Mouse (Mus musculus) lung, postnatal 0 days (tissue): ENCODE measurements around the gene Zfp106. TPM values are rescaled to one million over a fixed set of nuclear protein-coding genes. Genes with fewer than 3 reads are reported as not detected.
A peak's percentile ranks its signal among the peaks of the same experiment; 100 is the strongest.

Experiments used
- ATAC-seq: fragments of 200-750 bp; cut with Nextera tagmentation; 2 replicates; pipeline ENCODE4 v1.8.0; 2017; ENCODE audit warnings: moderate library complexity
- DNase-seq: peaks from one replicate; pipeline ENCODE4 v3.0.0-alpha.2; 2016; ENCODE audit warnings: low spot score
- H3K27ac ChIP-seq: fragments of 300-500 bp; sonication (generic); 2 replicates; pipeline ENCODE4 v1.5.1; 2014; ENCODE audit warnings: antibody characterized with exemption, mild to moderate bottlenecking, low read length, mixed read lengths
- H3K27me3 ChIP-seq: fragments of 300-500 bp; sonication (generic); replicated peaks from 2 replicates; pipeline ENCODE4 v1.6.1; 2014; ENCODE audit warnings: low read length, mixed read lengths; ENCODE audit not compliant: insufficient read depth
- H3K36me3 ChIP-seq: fragments of 300-500 bp; sonication (generic); 2 replicates; pipeline ENCODE4 v1.6.1; 2014; ENCODE audit warnings: low read length, mixed read lengths; ENCODE audit not compliant: insufficient read depth
- H3K4me1 ChIP-seq: fragments of 300-500 bp; sonication (generic); 2 replicates; pipeline ENCODE4 v1.6.1; 2014; ENCODE audit warnings: antibody characterized with exemption, low read depth, low read length, mixed read lengths; ENCODE audit not compliant: insufficient read depth
- H3K4me2 ChIP-seq: fragments of 300-500 bp; sonication (generic); replicated peaks from 2 replicates; pipeline ENCODE4 v1.6.1; 2014; ENCODE audit warnings: low read depth, mild to moderate bottlenecking, low read length, moderate library complexity, mixed read lengths
- H3K4me3 ChIP-seq: fragments of 300-500 bp; sonication (generic); 2 replicates; pipeline ENCODE4 v1.5.1; 2014; ENCODE audit warnings: low read depth, low read length
- H3K9ac ChIP-seq: fragments of 300-500 bp; sonication (generic); replicated peaks from 2 replicates; pipeline ENCODE4 v1.6.1; 2014; ENCODE audit warnings: low read depth, mild to moderate bottlenecking
- H3K9me3 ChIP-seq: fragments of 300-500 bp; sonication (generic); 2 replicates; pipeline ENCODE4 v1.6.1; 2016; ENCODE audit warnings: low read length, mixed read lengths
- CTCF ChIP-seq: IDR thresholded peaks from 2 replicates; pipeline ENCODE4 v1.5.1; 2016; ENCODE audit warnings: antibody characterized with exemption, mild to moderate bottlenecking
- EP300 ChIP-seq: IDR thresholded peaks from 2 replicates; pipeline ENCODE4 v1.6.1; 2016; ENCODE audit warnings: antibody characterized with exemption, mild to moderate bottlenecking, control low read depth
- WGBS: fragments of 180-500 bp; shearing (Covaris S2); extraction: QIAGEN DNeasy Blood & Tissue Kit; methylation state at CpG from one replicate; pipeline ENCODE4 v1.1.7; 2014; 5-methylcytosine and 5-hydroxymethylcytosine counted together
- polyA plus RNA-seq: library from polyadenylated mRNA; unstranded; fragments of >200 nt; fragmentation: Nextera tagmentation; extraction: Ambion mirVana; gene quantifications from 2 replicates; pipeline ENCODE4 v1.2.1, GENCODE M21; 2015

The Zfp106 gene
- polyA plus RNA-seq, result 28.2 and 28.5 TPM in 2 replicates

DNA sequence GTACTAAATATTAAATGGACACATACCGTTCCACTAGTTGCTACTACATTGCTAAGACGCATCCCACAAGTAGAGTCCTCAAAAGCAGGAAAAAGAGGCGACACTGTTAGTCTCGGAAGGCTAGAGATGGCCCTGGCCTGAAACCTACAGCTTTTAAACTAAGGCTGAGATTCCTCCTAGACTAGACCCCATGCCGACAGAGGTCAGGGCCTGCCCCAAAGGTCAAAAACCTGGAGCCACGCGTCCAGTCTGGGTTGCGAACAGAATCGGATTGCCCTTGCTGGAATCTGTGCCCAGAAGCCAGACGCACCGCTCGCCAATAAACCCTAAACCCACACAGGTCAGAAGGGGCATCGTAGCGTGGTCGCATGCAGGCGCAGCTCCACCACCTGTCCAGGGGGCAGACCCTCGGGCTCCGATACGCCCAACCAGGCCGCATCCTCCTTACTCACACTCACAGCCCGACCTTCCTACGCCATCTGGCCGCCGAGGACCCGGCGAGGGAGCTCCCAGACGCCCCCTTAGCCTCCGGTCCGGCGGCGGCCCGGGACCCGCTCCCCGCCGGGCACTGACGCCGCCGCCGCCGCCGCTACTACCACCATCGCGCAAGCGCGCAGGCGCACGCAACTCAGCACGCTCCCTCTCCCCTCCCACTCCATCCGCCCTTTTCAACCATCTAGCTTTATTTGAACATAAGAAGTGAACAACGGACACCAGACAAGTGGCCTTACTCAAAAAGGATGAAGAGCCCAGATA, at the start of gene Zfp106:
TSS of gene Zfp106 (minus strand) at position 609 of the 756 bp plus-strand sequence.
- Histone ChIP-seq H3K9ac (peak within 1 kb of the TSS; percentile 91), H3K9me3 (no peaks in the 10 kb centered on the region), H3K27ac (peak within 1 kb of the TSS; percentile 59), H3K4me1 (peaks cover 2% of the 10 kb centered on the region; the same call in 1 of the 2 replicates), H3K36me3 (no peaks in the 10 kb centered on the region), H3K27me3 (no peaks in the 10 kb centered on the region), H3K4me2 (peak within 1 kb of the TSS; percentile 78), H3K4me3 (peak within 1 kb of the TSS; percentile 90)
- TF ChIP-seq CTCF (no peak), EP300 (peak; percentile 67; the same call in 1 of the 2 replicates)
- DNase-seq (peak; percentile 97), ATAC-seq (peak; percentile 74)
- under 1% methylated on average over 50 of the region's 50 CpGs for WGBS

DNA sequence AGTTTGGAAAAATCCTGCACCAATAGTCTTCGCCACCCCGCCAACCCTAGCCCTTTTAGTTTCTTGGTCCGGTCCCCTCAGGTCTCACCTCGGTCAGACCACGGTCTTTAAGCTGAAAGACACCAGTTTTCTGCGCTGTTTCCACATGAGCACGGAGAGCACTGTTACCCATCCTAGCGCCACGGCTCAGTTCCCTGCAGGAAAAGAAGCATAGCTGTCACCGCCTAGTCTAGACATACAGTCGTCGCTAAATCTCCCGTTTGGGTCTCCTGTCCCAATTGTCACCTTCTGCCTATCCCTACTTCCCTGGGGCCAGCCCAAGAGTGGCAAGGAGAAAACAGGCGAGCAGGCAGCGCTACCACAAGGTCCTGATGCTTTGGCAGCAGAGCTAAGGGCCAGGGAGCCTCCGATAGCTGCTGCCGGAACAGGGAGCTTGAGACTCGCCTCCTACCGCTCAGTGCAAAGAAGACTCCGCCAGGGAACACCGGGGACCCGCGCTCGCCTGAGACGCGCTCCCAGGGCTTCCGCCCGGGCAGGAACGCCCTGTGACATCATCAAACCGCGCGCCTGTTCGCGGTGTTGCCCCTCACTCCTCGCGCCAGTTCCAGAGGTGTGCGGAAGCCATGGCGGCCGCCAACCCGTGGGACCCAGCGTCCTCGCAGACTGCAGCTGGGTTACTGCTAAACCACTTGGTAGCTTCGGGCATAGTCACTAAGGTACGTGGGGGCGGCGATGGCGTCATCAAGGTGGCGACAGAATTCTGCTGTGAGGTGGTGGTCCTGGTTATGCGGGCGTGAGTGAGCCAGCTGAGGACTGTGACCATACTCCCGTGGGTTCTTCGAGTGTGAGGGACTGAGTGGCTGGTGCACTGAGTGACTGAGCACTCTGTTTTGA, 45.4 kb upstream of the Zfp106 start, which contains the start of the genes Haus2 and Lrrc57:
TSS of gene Haus2 (plus strand) at position 554 of the 894 bp plus-strand sequence.
TSS of gene Lrrc57 (minus strand) at position 691 of the 894 bp plus-strand sequence.
- ATAC-seq (peak; percentile 98), DNase-seq (peak; percentile 96)
- peak within 1 kb of the TSS; percentile 58 for H3K4me2 ChIP-seq
- H3K9ac ChIP-seq, result peak within 1 kb of the TSS; percentile 65
- WGBS, result 1% methylated on average over 52 of the region's 52 CpGs
- H3K27me3 ChIP-seq, result no peaks in the 10 kb centered on the region
- peaks cover 3% of the 10 kb centered on the region; the same call in 1 of the 2 replicates for H3K4me1 ChIP-seq
- no peak for TF ChIP-seq EP300
- peak; percentile 45 for TF ChIP-seq CTCF
- H3K36me3 ChIP-seq, result peaks cover 9% of the 10 kb centered on the region; the same call in 1 of the 2 replicates
- H3K9me3 ChIP-seq, result no peaks in the 10 kb centered on the region
- peak within 1 kb of the TSS; percentile 93 for H3K27ac ChIP-seq
- peak within 1 kb of the TSS; percentile 79 for H3K4me3 ChIP-seq

DNA sequence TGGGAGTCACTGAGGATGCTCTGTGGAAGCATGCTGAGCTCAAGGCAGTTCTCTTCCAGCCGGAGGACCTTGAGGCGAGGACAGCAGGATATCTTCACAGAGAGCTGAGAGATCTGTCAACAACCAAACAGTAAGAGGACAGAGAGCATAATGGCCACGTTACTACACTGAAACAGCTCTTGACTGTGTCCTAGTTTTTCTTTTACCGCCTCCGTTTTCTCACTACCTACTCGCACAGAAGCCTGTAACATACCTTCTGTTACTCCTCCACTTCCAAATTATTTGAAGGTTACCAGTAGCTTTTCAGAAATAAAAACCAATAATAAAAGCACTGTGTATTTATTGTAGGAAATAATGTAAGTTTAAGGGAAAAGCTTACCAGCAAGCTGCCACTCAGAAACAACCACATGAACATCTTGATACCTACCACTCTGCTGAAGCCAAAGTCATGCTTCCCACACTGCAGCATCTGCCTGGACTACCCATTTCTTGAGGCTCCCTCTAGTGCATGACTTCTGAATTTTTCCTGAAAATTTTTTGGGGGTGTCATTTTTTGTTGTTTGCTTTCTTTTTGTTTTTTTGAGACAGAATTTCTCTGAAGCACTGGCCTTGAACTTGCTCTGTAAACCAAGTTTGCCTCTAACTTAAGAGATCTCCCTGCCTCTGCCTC, 42.5 kb upstream of the Zfp106 start:
- H3K9ac ChIP-seq, result no peak overlapping the region
- no peaks in the 10 kb centered on the region for H3K9me3 ChIP-seq
- H3K4me1 ChIP-seq, result peaks cover 3% of the 10 kb centered on the region; the same call in 1 of the 2 replicates
- 0 out of 2 replicates have a peak, but pooled peaks cover 8% of the 10 kb centered on the region for H3K36me3 ChIP-seq
- no peak overlapping the region for H3K4me3 ChIP-seq
- H3K27me3 ChIP-seq, result no peaks in the 10 kb centered on the region
- 86% methylated on average over 6 of the region's 6 CpGs for WGBS
- DNase-seq, result peak; percentile 27
- no peak overlapping the region for H3K27ac ChIP-seq
- ATAC-seq, result no peak
- H3K4me2 ChIP-seq, result no peak overlapping the region
- TF ChIP-seq CTCF (peak; percentile 58), EP300 (no peak)

DNA sequence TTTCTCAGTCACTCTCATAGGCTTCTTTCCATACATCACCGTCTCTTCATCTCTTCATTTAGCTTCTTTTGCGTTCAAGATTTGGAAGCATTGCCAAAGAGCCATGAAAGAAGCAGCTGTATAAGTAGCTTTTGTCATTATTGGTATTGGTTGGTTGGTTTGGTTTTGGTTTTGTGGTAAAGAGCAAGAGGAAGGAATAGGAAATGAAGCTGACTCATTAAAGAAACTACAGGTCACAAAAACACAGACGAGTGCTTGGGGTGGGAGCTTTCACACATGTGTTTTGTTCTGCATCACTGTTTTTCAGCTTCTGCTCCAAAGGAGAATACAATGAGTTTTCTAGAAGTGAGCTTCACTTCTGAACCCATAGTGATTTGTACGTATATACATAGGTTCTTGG, 35.9 kb upstream of the Zfp106 start:
- no peak overlapping the region for H3K9ac ChIP-seq
- DNase-seq (no peak), ATAC-seq (no peak)
- H3K27me3 ChIP-seq, result no peaks in the 10 kb centered on the region
- TF ChIP-seq EP300, result no peak
- no peak for TF ChIP-seq CTCF
- no peaks in the 10 kb centered on the region for H3K4me1 ChIP-seq
- no peak overlapping the region for H3K4me3 ChIP-seq
- H3K9me3 ChIP-seq, result no peaks in the 10 kb centered on the region
- no peak overlapping the region for H3K4me2 ChIP-seq
- 85% methylated on average over 4 of the region's 4 CpGs for WGBS
- peaks cover 34% of the 10 kb centered on the region; the same call in 1 of the 2 replicates for H3K36me3 ChIP-seq
- H3K27ac ChIP-seq, result no peak overlapping the region

DNA sequence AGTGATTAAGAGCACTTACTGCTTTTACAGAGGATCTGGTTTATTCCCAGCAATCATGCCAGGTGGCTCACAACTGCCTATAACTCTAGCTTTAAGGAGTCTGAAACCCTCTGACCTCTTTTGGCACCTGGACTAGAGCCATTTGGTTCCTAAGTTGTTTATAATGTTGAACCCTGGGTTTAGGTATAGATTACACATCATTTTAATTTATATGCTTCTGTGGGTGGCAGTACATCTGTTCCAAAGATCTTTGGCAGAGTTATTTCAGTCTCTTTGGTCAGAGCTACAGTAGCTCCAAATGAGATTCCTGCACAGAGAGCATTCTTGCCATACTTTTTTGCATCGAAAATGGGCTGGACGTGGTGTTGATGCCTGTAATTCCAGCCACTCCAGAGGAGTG, 34.1 kb upstream of the Zfp106 start:
- no peak overlapping the region for H3K27ac ChIP-seq
- peaks cover 33% of the 10 kb centered on the region; the same call in 1 of the 2 replicates for H3K36me3 ChIP-seq
- H3K4me3 ChIP-seq, result no peak overlapping the region
- no peaks in the 10 kb centered on the region for H3K9me3 ChIP-seq
- no peak overlapping the region for H3K9ac ChIP-seq
- H3K27me3 ChIP-seq, result no peaks in the 10 kb centered on the region
- WGBS, result 77% methylated on average over 2 of the region's 2 CpGs
- H3K4me2 ChIP-seq, result no peak overlapping the region
- ATAC-seq (no peak), DNase-seq (no peak)
- TF ChIP-seq CTCF, result no peak
- no peak for TF ChIP-seq EP300
- no peaks in the 10 kb centered on the region for H3K4me1 ChIP-seq
